Mouse (Mus musculus) embryonic facial prominence, embryonic 11.5 days (tissue): ENCODE data around the gene Phospho1. TPM values are rescaled to one million over a fixed set of nuclear protein-coding genes. Genes with fewer than 3 reads are reported as not detected.
A peak's percentile ranks its signal among the peaks of the same experiment; 100 is the strongest.

ENCODE experiments used
- ATAC-seq: fragments of 200-750 bp; cut with Nextera tagmentation; replicated peaks from 2 replicates; pipeline ENCODE4 v1.8.0; 2017; ENCODE audit warnings: low read depth; ENCODE audit not compliant: insufficient number of reproducible peaks, low FRiP score, low TSS enrichment
- DNase-seq: peaks from one replicate; pipeline ENCODE4 v3.0.0-alpha.2; 2015; ENCODE audit warnings: low spot score
- H3K27ac ChIP-seq: fragments of 300-500 bp; sonication (generic); replicated peaks from 2 replicates; pipeline ENCODE4 v1.5.1; 2014; ENCODE audit warnings: mild to moderate bottlenecking, low read depth, low read length, control low read depth
- H3K27me3 ChIP-seq: fragments of 300-500 bp; sonication (generic); 2 replicates; pipeline ENCODE4 v1.6.1; 2014; ENCODE audit warnings: mild to moderate bottlenecking, low read length, moderate library complexity, mixed read lengths; ENCODE audit not compliant: control insufficient read depth, insufficient read depth
- H3K36me3 ChIP-seq: fragments of 300-500 bp; sonication (generic); replicated peaks from 2 replicates; pipeline ENCODE4 v1.6.1; 2014; ENCODE audit warnings: low read depth, mild to moderate bottlenecking, low read length, moderate library complexity, mixed read lengths; ENCODE audit not compliant: control insufficient read depth, insufficient read depth
- H3K4me1 ChIP-seq: fragments of 300-500 bp; sonication (generic); 2 replicates; pipeline ENCODE4 v1.6.1; 2014; ENCODE audit warnings: low read length, mixed read lengths; ENCODE audit not compliant: control insufficient read depth, insufficient read depth
- H3K4me2 ChIP-seq: fragments of 300-500 bp; sonication (generic); 2 replicates; pipeline ENCODE4 v1.6.1; 2014; ENCODE audit warnings: low read depth, mild to moderate bottlenecking, control low read depth, low read length, moderate library complexity
- H3K4me3 ChIP-seq: fragments of 300-500 bp; sonication (generic); 2 replicates; pipeline ENCODE4 v1.5.1; 2014; ENCODE audit warnings: low read depth, low read length, control low read depth
- H3K9ac ChIP-seq: fragments of 300-500 bp; sonication (generic); replicated peaks from 2 replicates; pipeline ENCODE4 v1.6.1; 2014; ENCODE audit warnings: mild to moderate bottlenecking, control low read depth, low read length
- H3K9me3 ChIP-seq: fragments of 300-500 bp; sonication (generic); replicated peaks from 2 replicates; pipeline ENCODE4 v1.6.1; 2016; ENCODE audit warnings: mild to moderate bottlenecking, low read length, inconsistent platforms, mixed read lengths; ENCODE audit not compliant: control insufficient read depth
- WGBS: fragments of 180-500 bp; shearing (Covaris S2); extraction: QIAGEN DNeasy Blood & Tissue Kit; methylation state at CpG from one replicate; pipeline ENCODE4 v1.1.7; 2014; 5-methylcytosine and 5-hydroxymethylcytosine counted together
- polyA plus RNA-seq: library from polyadenylated mRNA; unstranded; fragments of >200 nt; fragmentation: Nextera tagmentation; extraction: Ambion mirVana; gene quantifications from 2 replicates; pipeline ENCODE4 v1.2.1, GENCODE M21; 2014

Gene Phospho1
- polyA plus RNA-seq, 1 experiment from 2014 or later: not detected

GRCm38 (mm10) chr11:95826317-95827167 is 2.2 kb downstream of the Phospho1 start:
- no peaks in the 10 kb centered on the region for H3K36me3 ChIP-seq
- ATAC-seq: no peak
- no peaks in the 10 kb centered on the region for H3K9me3 ChIP-seq
- H3K27ac ChIP-seq: no peak overlapping the region
- DNase-seq: no peak
- H3K4me2 ChIP-seq: no peak overlapping the region
- 59% methylated on average over 6 of the region's 6 CpGs for WGBS
- peaks cover 47% of the 10 kb centered on the region for H3K27me3 ChIP-seq
- no peak overlapping the region for H3K4me3 ChIP-seq
- H3K4me1 ChIP-seq: peaks cover 9% of the 10 kb centered on the region; the same call in 1 of the 2 replicates
- H3K9ac ChIP-seq: no peak overlapping the region

GRCm38 (mm10) chr11:95827168-95827447 is 2.8 kb downstream of the Phospho1 start:
- no peak overlapping the region for H3K9ac ChIP-seq
- H3K27me3 ChIP-seq: peaks cover 53% of the 10 kb centered on the region
- peaks cover 9% of the 10 kb centered on the region; the same call in 1 of the 2 replicates for H3K4me1 ChIP-seq
- 38% methylated on average over 3 of the region's 3 CpGs for WGBS
- H3K4me2 ChIP-seq: no peak overlapping the region
- ATAC-seq: no peak
- H3K36me3 ChIP-seq: no peaks in the 10 kb centered on the region
- DNase-seq: no peak
- no peak overlapping the region for H3K4me3 ChIP-seq
- no peak overlapping the region for H3K27ac ChIP-seq
- H3K9me3 ChIP-seq: no peaks in the 10 kb centered on the region

GRCm38 (mm10) chr11:95827464-95828085 is 3.3 kb downstream of the Phospho1 start:
- Histone ChIP-seq H3K36me3 (no peaks in the 10 kb centered on the region), H3K27me3 (peaks cover 57% of the 10 kb centered on the region), H3K9ac (no peak overlapping the region), H3K4me3 (no peak overlapping the region), H3K9me3 (no peaks in the 10 kb centered on the region), H3K4me2 (no peak overlapping the region), H3K27ac (no peak overlapping the region), H3K4me1 (peaks cover 9% of the 10 kb centered on the region; the same call in 1 of the 2 replicates)
- ATAC-seq (no peak), DNase-seq (peak; percentile 82)
- 16% methylated on average over 3 of the region's 3 CpGs for WGBS

- DNase-seq (no peak), ATAC-seq (no peak)
- no peak overlapping the region for H3K9ac ChIP-seq
- H3K27ac ChIP-seq: no peak overlapping the region
- 79% methylated on average over 11 of the region's 11 CpGs for WGBS
- H3K27me3 ChIP-seq: peaks cover 62% of the 10 kb centered on the region
- H3K36me3 ChIP-seq: no peaks in the 10 kb centered on the region
- no peaks in the 10 kb centered on the region for H3K9me3 ChIP-seq
- H3K4me1 ChIP-seq: peaks cover 9% of the 10 kb centered on the region; the same call in 1 of the 2 replicates
- H3K4me3 ChIP-seq: no peak overlapping the region
- H3K4me2 ChIP-seq: no peak overlapping the region
Observed at GRCm38 (mm10) chr11:95828181-95828964, 4.1 kb downstream of the Phospho1 start.

GRCm38 (mm10) chr11:95829526-95830050 is 5.3 kb downstream of the Phospho1 start:
- Histone ChIP-seq H3K9me3 (no peaks in the 10 kb centered on the region), H3K36me3 (no peaks in the 10 kb centered on the region), H3K27ac (no peak overlapping the region), H3K4me3 (no peak overlapping the region), H3K9ac (no peak overlapping the region), H3K27me3 (peaks cover 73% of the 10 kb centered on the region), H3K4me1 (peaks cover 12% of the 10 kb centered on the region), H3K4me2 (no peak overlapping the region)
- WGBS: 22% methylated on average over 4 of the region's 4 CpGs
- ATAC-seq: no peak
- no peak for DNase-seq

GRCm38 (mm10) chr11:95830411-95831275 is 6.3 kb downstream of the Phospho1 start:
- DNase-seq: peak; percentile 24
- Histone ChIP-seq H3K9ac (peak overlapping the region; percentile 13; the same call in 1 of the 2 replicates), H3K4me2 (peak overlapping the region; percentile 29), H3K9me3 (no peaks in the 10 kb centered on the region), H3K27me3 (peaks cover 75% of the 10 kb centered on the region), H3K36me3 (no peaks in the 10 kb centered on the region), H3K4me1 (peaks cover 12% of the 10 kb centered on the region), H3K27ac (no peak overlapping the region), H3K4me3 (peak overlapping the region; percentile 27)
- no peak for ATAC-seq
- WGBS: 2% methylated on average over 80 of the region's 80 CpGs

- Histone ChIP-seq H3K4me2 (no peak overlapping the region; the same call in none of the 2 replicates), H3K9me3 (no peaks in the 10 kb centered on the region), H3K9ac (no peak overlapping the region), H3K4me1 (peaks cover 12% of the 10 kb centered on the region), H3K27me3 (peaks cover 79% of the 10 kb centered on the region), H3K4me3 (peak overlapping the region; percentile 27), H3K36me3 (no peaks in the 10 kb centered on the region), H3K27ac (no peak overlapping the region)
- 9% methylated on average over 10 of the region's 10 CpGs for WGBS
- ATAC-seq (no peak), DNase-seq (peak; percentile 29)
Observed at GRCm38 (mm10) chr11:95831276-95831619, 6.9 kb downstream of the Phospho1 start.
